Mouse (Mus musculus) kidney, adult 2 months (tissue): ENCODE data around the gene Itm2b.

Source experiments
- CTCF ChIP-seq: fragments of 200-500 bp; conservative IDR thresholded peaks from 2 replicates; pipeline ENCODE4 v1.5.1; 2011; ENCODE audit warnings: low read depth, mild to moderate bottlenecking, control low read depth, low read length, moderate library complexity, mixed read lengths; ENCODE audit not compliant: insufficient read depth, insufficient read length
- POLR2A ChIP-seq: fragments of 200-500 bp; IDR thresholded peaks from one replicate; pipeline ENCODE4 v1.6.1; 2011; ENCODE audit warnings: low read depth, low read length, control low read depth

DNA sequence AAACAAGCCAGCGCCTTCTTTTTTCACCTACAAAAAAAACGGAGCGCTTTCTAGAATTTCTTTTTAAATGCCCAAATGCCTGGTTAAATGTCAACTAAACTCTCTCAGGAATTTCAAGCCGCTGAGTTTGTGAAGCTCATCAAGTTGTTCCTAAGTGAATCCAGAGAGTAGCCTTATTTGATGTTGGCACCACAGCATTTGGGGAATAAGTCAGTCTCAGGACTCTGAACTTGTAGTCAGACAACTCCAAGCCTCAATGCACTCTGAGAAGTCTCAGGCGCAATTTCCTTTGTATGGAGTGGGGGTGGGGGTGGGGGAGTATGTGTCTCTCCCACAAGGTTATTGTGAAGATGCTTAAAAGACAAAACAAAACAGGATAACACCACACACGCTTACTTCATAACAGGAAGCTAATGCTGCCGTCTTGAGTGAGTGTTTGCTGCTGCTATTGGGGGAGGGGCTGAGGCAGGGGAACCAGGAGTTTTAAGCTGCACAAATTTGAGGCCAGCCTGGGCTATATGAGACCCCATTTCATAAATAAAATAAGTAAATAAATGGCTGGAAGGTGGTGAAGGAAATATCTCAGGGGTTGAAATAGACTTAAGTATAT is 35.9 kb downstream of the Itm2b start:
- TF ChIP-seq CTCF (no peak), POLR2A (no peak)
